Mouse (Mus musculus): ENCODE results near the gene Tspan5.

GRCm38 (mm10) chr3:138752056-138752455 is 10.1 kb downstream of the Tspan5 start:
- no peak for TF ChIP-seq POLR2A (IDR thresholded peaks at IDR 0.05; ENCODE audit: extremely low read depth, insufficient read depth, low read length)
- TF ChIP-seq CTCF (IDR thresholded peaks at IDR 0.05; ENCODE audit: extremely low read depth, insufficient read depth, low read length) = no peak

Measured in cortical plate, adult 2 months (tissue).